Mouse (Mus musculus) midbrain, embryonic 16.5 days (tissue): Measurements from ENCODE around the gene Kcnk6. TPM values are rescaled to one million over a fixed set of nuclear protein-coding genes. Genes with fewer than 3 reads are reported as not detected.

Source experiments
- ATAC-seq: fragments of 200-750 bp; cut with Nextera tagmentation; 2 replicates; pipeline ENCODE4 v1.8.0; 2017; ENCODE audit warnings: moderate TSS enrichment
- H3K27ac ChIP-seq: fragments of 300-500 bp; sonication (generic); 2 replicates; pipeline ENCODE4 v1.5.1; 2014; ENCODE audit warnings: mild to moderate bottlenecking, low read length, mixed read lengths
- H3K27me3 ChIP-seq: fragments of 300-500 bp; sonication (generic); 2 replicates; pipeline ENCODE4 v1.6.1; 2014; ENCODE audit warnings: low read depth, low read length, mixed read lengths; ENCODE audit not compliant: control insufficient read depth, insufficient read depth
- H3K36me3 ChIP-seq: fragments of 300-500 bp; sonication (generic); 2 replicates; pipeline ENCODE4 v1.6.1; 2014; ENCODE audit warnings: mild to moderate bottlenecking, low read length, moderate library complexity, mixed read lengths; ENCODE audit not compliant: control insufficient read depth, insufficient read depth
- H3K4me1 ChIP-seq: fragments of 300-500 bp; sonication (generic); 2 replicates; pipeline ENCODE4 v1.6.1; 2014; ENCODE audit warnings: mild to moderate bottlenecking, low read length, mixed read lengths; ENCODE audit not compliant: control insufficient read depth, insufficient read depth
- H3K4me2 ChIP-seq: fragments of 300-500 bp; sonication (generic); 2 replicates; pipeline ENCODE4 v1.6.1; 2014; ENCODE audit warnings: mild to moderate bottlenecking, low read length, mixed read lengths
- H3K4me3 ChIP-seq: fragments of 300-500 bp; sonication (generic); 2 replicates; pipeline ENCODE4 v1.5.1; 2014; ENCODE audit warnings: low read depth, mild to moderate bottlenecking, low read length, moderate library complexity, mixed read lengths
- H3K9ac ChIP-seq: fragments of 300-500 bp; sonication (generic); 2 replicates; pipeline ENCODE4 v1.6.1; 2014; ENCODE audit warnings: low read depth, low read length, mixed read lengths
- H3K9me3 ChIP-seq: fragments of 300-500 bp; sonication (generic); replicated peaks from 2 replicates; pipeline ENCODE4 v1.6.1; 2014; ENCODE audit warnings: mild to moderate bottlenecking, low read length, mixed read lengths; ENCODE audit not compliant: control insufficient read depth, poor library complexity, severe bottlenecking
- WGBS: fragments of 180-500 bp; shearing (Covaris S2); extraction: QIAGEN DNeasy Blood & Tissue Kit; methylation state at CpG from one replicate; pipeline ENCODE4 v1.1.7; 2014; 5-methylcytosine and 5-hydroxymethylcytosine counted together
- polyA plus RNA-seq: library from polyadenylated mRNA; unstranded; fragments of >200 nt; fragmentation: Nextera tagmentation; extraction: Ambion mirVana; gene quantifications from 2 replicates; pipeline ENCODE4 v1.2.1, GENCODE M21; 2015

Kcnk6 gene
- polyA plus RNA-seq, 1 experiment from 2014 or later, result 1.7 TPM

GRCm38 (mm10) chr7:29251166-29251565 is 18.9 kb upstream of the Kcnk6 start:
- Histone ChIP-seq H3K9me3 (no peaks in the 10 kb centered on the region), H3K9ac (no peak overlapping the region), H3K27me3 (peaks cover 19% of the 10 kb centered on the region), H3K27ac (no peak overlapping the region), H3K4me3 (no peak overlapping the region), H3K4me1 (no peaks in the 10 kb centered on the region), H3K36me3 (no peaks in the 10 kb centered on the region; the same call in 1 of the 2 replicates), H3K4me2 (no peak overlapping the region)
- WGBS, result 81% methylated on average over 3 of the region's 3 CpGs
- no peak for ATAC-seq

- no peak within 1 kb of the TSS for H3K4me3 ChIP-seq
- peak within 1 kb of the TSS; percentile 6; the same call in 1 of the 2 replicates for H3K4me2 ChIP-seq
- ATAC-seq, result no peak
- peaks cover 9% of the 10 kb centered on the region; the same call in 1 of the 2 replicates for H3K36me3 ChIP-seq
- no peak within 1 kb of the TSS for H3K27ac ChIP-seq
- 0 out of 2 replicates have a peak within 1 kb of the TSS, but pooled peaks have one; percentile 28 for H3K9ac ChIP-seq
- H3K9me3 ChIP-seq, result no peaks in the 10 kb centered on the region
- H3K4me1 ChIP-seq, result no peaks in the 10 kb centered on the region
- H3K27me3 ChIP-seq, result peaks cover 19% of the 10 kb centered on the region
- WGBS, result 18% methylated on average over 20 of the region's 20 CpGs
These were observed 16.0 kb upstream of the Kcnk6 start, which contains the start of gene 2200002D01Rik for GRCm38 (mm10) chr7:29248261-29248841. 2200002D01Rik (minus strand) TSS chr7:29248466.

- no peak for ATAC-seq
- Histone ChIP-seq H3K4me3 (no peak overlapping the region), H3K36me3 (peaks cover 9% of the 10 kb centered on the region; the same call in 1 of the 2 replicates), H3K9ac (0 out of 2 replicates have a peak overlapping the region, but pooled peaks have one; percentile 28), H3K4me2 (peak overlapping the region; percentile 6; the same call in 1 of the 2 replicates), H3K27me3 (peaks cover 19% of the 10 kb centered on the region), H3K9me3 (no peaks in the 10 kb centered on the region), H3K4me1 (no peaks in the 10 kb centered on the region), H3K27ac (no peak overlapping the region)
- WGBS, result 15% methylated on average over 19 of the region's 19 CpGs
These were observed 15.4 kb upstream of the Kcnk6 start for GRCm38 (mm10) chr7:29247706-29248105.

GRCm38 (mm10) chr7:29247314-29247700 is 15.0 kb upstream of the Kcnk6 start:
- peaks cover 9% of the 10 kb centered on the region; the same call in 1 of the 2 replicates for H3K36me3 ChIP-seq
- no peaks in the 10 kb centered on the region for H3K4me1 ChIP-seq
- H3K4me2 ChIP-seq, result peak overlapping the region; percentile 6; the same call in 1 of the 2 replicates
- no peaks in the 10 kb centered on the region for H3K9me3 ChIP-seq
- H3K9ac ChIP-seq, result no peak overlapping the region
- H3K4me3 ChIP-seq, result no peak overlapping the region
- 31% methylated on average over 16 of the region's 16 CpGs for WGBS
- H3K27ac ChIP-seq, result no peak overlapping the region
- 0 out of 2 replicates have a peak, but pooled peaks have one; percentile 40 for ATAC-seq
- H3K27me3 ChIP-seq, result peaks cover 19% of the 10 kb centered on the region

- H3K9me3 ChIP-seq, result no peaks in the 10 kb centered on the region
- no peak overlapping the region for H3K9ac ChIP-seq
- H3K4me3 ChIP-seq, result no peak overlapping the region
- H3K36me3 ChIP-seq, result peaks cover 9% of the 10 kb centered on the region; the same call in 1 of the 2 replicates
- H3K27ac ChIP-seq, result no peak overlapping the region
- peaks cover 19% of the 10 kb centered on the region for H3K27me3 ChIP-seq
- 89% methylated on average over 21 of the region's 21 CpGs for whole genome bisulfite sequencing
- H3K4me2 ChIP-seq, result no peak overlapping the region
- no peaks in the 10 kb centered on the region for H3K4me1 ChIP-seq
- no peak for ATAC-seq
These were observed 14.5 kb upstream of the Kcnk6 start for GRCm38 (mm10) chr7:29246619-29247313.

GRCm38 (mm10) chr7:29246015-29246414 is 13.7 kb upstream of the Kcnk6 start:
- ATAC-seq, result no peak
- H3K27ac ChIP-seq, result no peak overlapping the region
- H3K9me3 ChIP-seq, result no peaks in the 10 kb centered on the region
- no peaks in the 10 kb centered on the region for H3K4me1 ChIP-seq
- no peak overlapping the region for H3K4me3 ChIP-seq
- peaks cover 19% of the 10 kb centered on the region for H3K27me3 ChIP-seq
- H3K36me3 ChIP-seq, result peaks cover 9% of the 10 kb centered on the region; the same call in 1 of the 2 replicates
- WGBS, result 89% methylated on average over 5 of the region's 5 CpGs
- H3K9ac ChIP-seq, result no peak overlapping the region
- H3K4me2 ChIP-seq, result no peak overlapping the region

- Histone ChIP-seq H3K4me2 (no peak overlapping the region), H3K4me1 (no peaks in the 10 kb centered on the region), H3K4me3 (no peak overlapping the region), H3K9me3 (no peaks in the 10 kb centered on the region), H3K27ac (no peak overlapping the region), H3K27me3 (peaks cover 19% of the 10 kb centered on the region), H3K9ac (no peak overlapping the region), H3K36me3 (peaks cover 9% of the 10 kb centered on the region; the same call in 1 of the 2 replicates)
- WGBS, result 89% methylated on average over 7 of the region's 7 CpGs
- ATAC-seq, result no peak
These were observed 12.6 kb upstream of the Kcnk6 start for GRCm38 (mm10) chr7:29244732-29245416.

- H3K4me1 ChIP-seq, result peaks cover 12% of the 10 kb centered on the region
- WGBS, result under 1% methylated on average over 60 of the region's 60 CpGs
- peak within 1 kb of the TSS; percentile 79 for H3K4me3 ChIP-seq
- no peaks in the 10 kb centered on the region for H3K27me3 ChIP-seq
- peak within 1 kb of the TSS; percentile 81 for H3K9ac ChIP-seq
- peak within 1 kb of the TSS; percentile 89 for H3K27ac ChIP-seq
- peak within 1 kb of the TSS; percentile 84 for H3K4me2 ChIP-seq
- H3K36me3 ChIP-seq, result no peaks in the 10 kb centered on the region
- H3K9me3 ChIP-seq, result no peaks in the 10 kb centered on the region
- ATAC-seq, result peak; percentile 97
These were observed 6.0 kb upstream of the Kcnk6 start, which contains the start of gene Yif1b for GRCm38 (mm10) chr7:29238019-29238967. Yif1b (plus strand) TSS chr7:29238329.
